Comparison of ENCODE assay signal across 21 mouse cellular contexts in the genomic region with DNA sequence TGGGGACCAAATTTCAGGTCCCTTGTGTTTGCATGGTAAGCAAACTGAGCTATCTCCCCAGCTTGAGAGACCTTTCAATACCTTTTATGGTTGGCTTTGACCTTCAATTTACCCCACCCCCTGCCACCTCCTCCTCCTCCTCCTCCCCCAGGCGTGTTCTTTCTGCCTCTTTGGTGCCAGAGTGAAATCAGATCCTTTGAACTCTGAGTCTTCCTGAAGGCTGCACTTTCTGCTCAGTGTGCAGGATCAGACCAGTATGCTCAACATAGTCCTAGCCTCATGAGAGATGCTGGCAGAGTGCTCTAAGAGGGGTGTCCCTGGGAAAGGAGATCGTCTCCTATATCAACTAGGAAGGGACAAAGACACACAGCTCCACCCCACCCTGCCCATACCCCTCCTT.
DNase-seq lines count a peak whose midpoint lies in the region; ATAC-seq lines count a peak whose summit lies in the region.
"Had no signal": no experiment of that assay in that cellular context is flagged by ENCODE, and none has a peak within 500 bp of the region (broad histone marks: within the 10 kb centered on the region; RNA-seq: fewer than 3 reads in every experiment).

No protein-coding gene starts in this region.

- peaks cover 38% of the 10 kb centered on the region for H3K36me3 ChIP-seq in heart, embryonic 12.5 days
- no peaks in the 10 kb centered on the region; the same call in 1 of the 2 replicates for H3K36me3 ChIP-seq in kidney, embryonic 14.5 days (ENCODE audit: control insufficient read depth, insufficient read depth, low read length)
- peaks cover 4% of the 10 kb centered on the region for H3K36me3 ChIP-seq in embryonic facial prominence, embryonic 12.5 days
- H3K36me3 ChIP-seq: forebrain, embryonic 15.5 days had no signal

- H3K4me1 ChIP-seq in heart, embryonic 12.5 days (replicated peaks), result peaks cover 40% of the 10 kb centered on the region
- peaks cover 4% of the 10 kb centered on the region; the same call in 1 of the 2 replicates for H3K4me1 ChIP-seq in kidney, embryonic 14.5 days (ENCODE audit: control insufficient read depth, insufficient read depth, low read length)
- H3K4me1 ChIP-seq in embryonic facial prominence, embryonic 12.5 days, result peaks cover 14% of the 10 kb centered on the region
- H3K4me1 ChIP-seq: forebrain, embryonic 15.5 days; midbrain, embryonic 13.5 days had no signal

- H3K27me3 ChIP-seq in heart, embryonic 12.5 days (replicated peaks), result no peaks in the 10 kb centered on the region
- H3K27me3 ChIP-seq in kidney, embryonic 14.5 days (ENCODE audit: control insufficient read depth, insufficient read depth, low read length), result no peaks in the 10 kb centered on the region
- H3K27me3 ChIP-seq in embryonic facial prominence, embryonic 12.5 days, result no peaks in the 10 kb centered on the region
- H3K27me3 ChIP-seq: forebrain, embryonic 15.5 days; limb, embryonic 13.5 days; midbrain, embryonic 13.5 days; neural tube, embryonic 12.5 days had no signal

- no peak overlapping the region for H3K4me3 ChIP-seq in heart, embryonic 12.5 days
- no peak overlapping the region for H3K4me3 ChIP-seq in kidney, embryonic 14.5 days (ENCODE audit: low read length)
- no peak overlapping the region for H3K4me3 ChIP-seq in embryonic facial prominence, embryonic 12.5 days
- H3K4me3 ChIP-seq: forebrain, embryonic 15.5 days; hindbrain, embryonic 10.5 days; limb, embryonic 13.5 days; midbrain, embryonic 13.5 days; neural tube, embryonic 12.5 days had no signal

- peak; percentile 36; the same call in 1 of the 2 replicates for ATAC-seq in heart, embryonic 12.5 days (ENCODE audit: insufficient number of reproducible peaks, low FRiP score)
- ATAC-seq in kidney, embryonic 14.5 days (ENCODE audit: low FRiP score, low TSS enrichment), result 0 out of 2 replicates have a peak, but pooled peaks have one; percentile 43
- ATAC-seq in embryonic facial prominence, embryonic 12.5 days (ENCODE audit: insufficient number of reproducible peaks, insufficient read depth, low FRiP score, low TSS enrichment), result 0 out of 2 replicates have a peak, but pooled peaks have one; percentile 52
- ATAC-seq: forebrain, embryonic 15.5 days; hindbrain, postnatal 0 days; intestine, postnatal 0 days; lung, postnatal 0 days; midbrain, embryonic 13.5 days had no signal

- no peak overlapping the region for H3K9ac ChIP-seq in heart, embryonic 12.5 days
- H3K9ac ChIP-seq in kidney, embryonic 14.5 days (ENCODE audit: low read depth, low read length), result no peak overlapping the region
- H3K9ac ChIP-seq in embryonic facial prominence, embryonic 12.5 days, result no peak overlapping the region
- H3K9ac ChIP-seq: forebrain, embryonic 15.5 days; limb, embryonic 13.5 days; liver, embryonic 14.5 days; midbrain, embryonic 13.5 days; neural tube, embryonic 12.5 days had no signal

- WGBS in heart, embryonic 12.5 days, result 37% methylated on average over 2 of the region's 2 CpGs
- 19% methylated on average over 2 of the region's 2 CpGs for WGBS in kidney, embryonic 14.5 days
- 52% methylated on average over 2 of the region's 2 CpGs for WGBS in embryonic facial prominence, embryonic 12.5 days

- intact Hi-C loops in heart, postnatal 36 days (cut with DNase I), result no loop called here
- intact Hi-C loops in gastrocnemius, postnatal 14 days (cut with DNase I; ENCODE audit: low total_unique reads), result no loop called here

- 0 out of 2 replicates have a peak, but pooled peaks cover 2% of the 10 kb centered on the region for H3K9me3 ChIP-seq in heart, embryonic 12.5 days (replicated peaks)
- 0 out of 2 replicates have a peak, but pooled peaks cover 2% of the 10 kb centered on the region for H3K9me3 ChIP-seq in kidney, embryonic 14.5 days (ENCODE audit: control insufficient read depth, low read length)
- H3K9me3 ChIP-seq in embryonic facial prominence, embryonic 12.5 days, result no peaks in the 10 kb centered on the region
- H3K9me3 ChIP-seq: forebrain, embryonic 15.5 days; hindbrain, embryonic 10.5 days; midbrain, embryonic 13.5 days; neural tube, embryonic 12.5 days had no signal

- H3K27ac ChIP-seq in heart, embryonic 12.5 days (ENCODE audit: poor library complexity, severe bottlenecking), result peak overlapping the region; percentile 61
- no peak overlapping the region for H3K27ac ChIP-seq in kidney, embryonic 14.5 days (ENCODE audit: low read depth, low read length)
- no peak overlapping the region for H3K27ac ChIP-seq in embryonic facial prominence, embryonic 12.5 days
- H3K27ac ChIP-seq: forebrain, embryonic 15.5 days; hindbrain, embryonic 10.5 days; hindbrain, postnatal 0 days; limb, embryonic 13.5 days; liver, embryonic 14.5 days; midbrain, embryonic 13.5 days; neural tube, embryonic 12.5 days had no signal

- no peak for DNase-seq in heart, postnatal 36 days
- no peak for DNase-seq in kidney, postnatal 10 days
- DNase-seq in gastrocnemius, postnatal 14 days, result peak; percentile 32
- DNase-seq in right cerebral cortex, adult 18-20 months, result no peak
- DNase-seq in thymus, postnatal 0 days (ENCODE audit: low spot score), result no peak
- DNase-seq: cerebellum, adult 2 months; cerebellum, postnatal 36 days; spleen, adult 18-20 months; thymus, postnatal 4 days had no signal

- no peak overlapping the region for H3K4me2 ChIP-seq in heart, embryonic 12.5 days
- no peak overlapping the region for H3K4me2 ChIP-seq in kidney, embryonic 14.5 days (replicated peaks; ENCODE audit: low read depth, low read length)
- H3K4me2 ChIP-seq in embryonic facial prominence, embryonic 12.5 days (replicated peaks), result no peak overlapping the region
- H3K4me2 ChIP-seq: forebrain, embryonic 15.5 days; limb, embryonic 13.5 days; midbrain, embryonic 13.5 days; neural tube, embryonic 12.5 days had no signal
